Comparison of ENCODE assay signal across 8 mouse cellular contexts in the genomic region with DNA sequence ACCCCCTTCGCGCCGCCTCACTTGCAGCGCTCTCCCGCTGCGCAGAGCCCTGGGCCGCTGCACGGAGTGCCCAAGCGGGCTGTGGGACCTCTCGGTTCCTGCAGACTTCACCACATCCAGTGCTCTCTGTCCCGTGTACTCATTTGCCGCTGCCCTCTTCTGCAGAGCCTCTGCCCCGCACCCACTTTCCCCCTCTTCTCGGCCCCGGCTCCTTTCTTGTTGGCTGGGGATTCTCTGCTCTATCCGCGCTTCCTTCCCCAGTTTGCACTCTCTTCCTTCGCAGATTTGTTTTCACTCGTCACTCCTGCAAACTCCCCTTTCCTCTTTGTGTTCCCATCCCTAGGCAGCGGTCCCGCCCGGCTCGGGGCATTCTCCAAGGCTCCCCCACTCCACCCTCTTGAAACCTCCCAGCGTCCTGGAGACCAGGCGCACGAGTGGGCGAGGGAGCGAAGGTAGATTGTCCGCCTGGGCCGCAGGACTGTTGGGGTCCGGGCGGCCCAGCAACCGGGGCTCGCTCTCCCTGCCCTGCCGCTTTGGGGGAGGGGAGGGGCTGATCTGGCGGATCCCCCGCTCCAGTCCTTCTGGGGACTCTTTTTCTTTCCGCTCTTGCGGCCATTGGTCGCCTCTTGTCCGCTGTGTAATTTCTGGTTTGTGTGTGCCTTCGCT. TPM values are rescaled to one million over a fixed set of nuclear protein-coding genes. Genes with fewer than 3 reads are reported as not detected.
A peak's percentile ranks its signal among the peaks of the same experiment; 100 is the strongest.
DNase-seq lines count a peak whose midpoint lies in the region; ATAC-seq and TF ChIP-seq lines count a peak whose summit lies in the region.

No protein-coding gene starts in this region.

- peak overlapping the region; percentile 39 for H3K4me3 ChIP-seq in cerebellum, adult 2 months (replicated peaks; ENCODE audit: insufficient read depth, low read depth, low read length)
- H3K4me3 ChIP-seq in hindbrain, embryonic 14.5 days (replicated peaks; ENCODE audit: low read length) = peak overlapping the region; percentile 91
- peak overlapping the region; percentile 37 for H3K4me3 ChIP-seq in myocyte

- WGBS in cerebellum, adult 2 months = 2% methylated on average over 42 of the region's 42 CpGs
- under 1% methylated on average over 42 of the region's 42 CpGs for WGBS in hindbrain, embryonic 14.5 days

- H3K9me3 ChIP-seq in hindbrain, embryonic 14.5 days (ENCODE audit: control insufficient read depth, low read length) = no peaks in the 10 kb centered on the region

- no peaks in the 10 kb centered on the region for H3K79me2 ChIP-seq in myocyte (ENCODE audit: control insufficient read depth, insufficient read depth)

- TF ChIP-seq POLR2A in cerebellum, adult 2 months (IDR thresholded peaks at IDR 0.05; ENCODE audit: borderline replicate concordance, insufficient read depth, low read length) = no peak
- no peak for TF ChIP-seq POLR2A in myocyte (IDR thresholded peaks at IDR 0.05; ENCODE audit: insufficient read length, low read depth)

- H3K36me3 ChIP-seq in hindbrain, embryonic 14.5 days (replicated peaks; ENCODE audit: control insufficient read depth, insufficient read depth) = no peaks in the 10 kb centered on the region
- no peaks in the 10 kb centered on the region for H3K36me3 ChIP-seq in myocyte (ENCODE audit: control insufficient read depth, insufficient read depth)

- ATAC-seq in hindbrain, embryonic 14.5 days (ENCODE audit: low FRiP score) = peak; percentile 34; the same call in 1 of the 2 replicates

- H3K4me2 ChIP-seq in hindbrain, embryonic 14.5 days (replicated peaks) = peak overlapping the region; percentile 70
- peak overlapping the region; percentile 85 for H3K4me2 ChIP-seq in myocyte (ENCODE audit: low read depth)

- H3K9ac ChIP-seq in hindbrain, embryonic 14.5 days = peak overlapping the region; percentile 94

- H3K27me3 ChIP-seq in cerebellum, adult 2 months (ENCODE audit: control insufficient read depth, insufficient read depth, low read length) = peaks cover 2% of the 10 kb centered on the region; the same call in 1 of the 2 replicates
- no peaks in the 10 kb centered on the region for H3K27me3 ChIP-seq in hindbrain, embryonic 14.5 days (ENCODE audit: control insufficient read depth, insufficient read depth, low read length)
- H3K27me3 ChIP-seq in myocyte (ENCODE audit: control insufficient read depth, insufficient read depth, insufficient read length) = no peaks in the 10 kb centered on the region

- no peak for TF ChIP-seq CTCF in cerebellum, adult 2 months (IDR thresholded peaks at IDR 0.05; ENCODE audit: borderline replicate concordance, insufficient read depth, low read depth, low read length)

- H3K4me1 ChIP-seq in cerebellum, adult 2 months (ENCODE audit: control insufficient read depth, insufficient read depth, low read length) = peaks cover 3% of the 10 kb centered on the region; the same call in 1 of the 2 replicates
- H3K4me1 ChIP-seq in hindbrain, embryonic 14.5 days (replicated peaks; ENCODE audit: control insufficient read depth, insufficient read depth, low read length) = peaks cover 30% of the 10 kb centered on the region

- DNase-seq in cerebellum, adult 2 months = peak; percentile 6 to 18
- no peak for DNase-seq in cerebellum, adult 8-10 months
- peak; percentile 35 to 57 for DNase-seq in adrenal gland, postnatal 36 days
- DNase-seq in gastrocnemius, postnatal 10 days = peak; percentile 45
- peak; percentile 45 for DNase-seq in hindbrain, embryonic 14.5 days (ENCODE audit: low spot score)
- peak; percentile 8 for DNase-seq in liver
- DNase-seq in urinary bladder, adult 2 months (ENCODE audit: low spot score) = peak; percentile 51

- H3K27ac ChIP-seq in cerebellum, adult 2 months (ENCODE audit: insufficient read depth, low read length) = no peak overlapping the region
- peak overlapping the region; percentile 88 for H3K27ac ChIP-seq in hindbrain, embryonic 14.5 days

- H3ac ChIP-seq in myocyte (ENCODE audit: control insufficient read depth, insufficient read length) = peak overlapping the region; percentile 63

TF ChIP-seq in myocyte, 11 proteins besides CTCF, POLR2A, EP300 and RAD21:
- no peak for TF ChIP-seq MYOG (IDR thresholded peaks at IDR 0.05; ENCODE audit: control insufficient read depth in 1 of 3, insufficient read depth in 1 of 3, insufficient read length in 2 of 3, low read depth in 2 of 3)
- no peak for TF ChIP-seq CEBPB (IDR thresholded peaks at IDR 0.05; ENCODE audit: insufficient read depth, poor library complexity, severe bottlenecking)
- TF ChIP-seq TCF12 (IDR thresholded peaks at IDR 0.05; ENCODE audit: insufficient read depth, poor library complexity, severe bottlenecking) = no peak
- TF ChIP-seq USF1 (IDR thresholded peaks at IDR 0.05; ENCODE audit: low read depth) = no peak
- no peak for TF ChIP-seq MYOD1 (IDR thresholded peaks at IDR 0.05; ENCODE audit: control insufficient read depth in 1 of 3, insufficient read length in 2 of 3, low read depth in 2 of 3)
- no peak for TF ChIP-seq MAX (IDR thresholded peaks at IDR 0.05; ENCODE audit: low read depth)
- no peak for TF ChIP-seq SRF (IDR thresholded peaks at IDR 0.05; ENCODE audit: control insufficient read depth, insufficient read length, low read depth)
- no peak for TF ChIP-seq TCF3 (IDR thresholded peaks at IDR 0.05; ENCODE audit: insufficient read length, low read depth)
- no peak for TF ChIP-seq POLR2AphosphoS2 (IDR thresholded peaks at IDR 0.05; ENCODE audit: insufficient read length, low read depth)
- no peak for TF ChIP-seq REST (IDR thresholded peaks at IDR 0.05; ENCODE audit: insufficient read depth, insufficient read length)
- no peak for TF ChIP-seq E2F4 (IDR thresholded peaks at IDR 0.05; ENCODE audit: insufficient read depth)

RNA-seq across cellular contexts. Expression of a gene that starts 1.0 kb away (rescaled TPM):
- polyA plus RNA-seq in cerebellum, adult 2 months (2012; rRNA removed) = 29.2 and 41.4 TPM in 2 replicates
- 10 to 100 TPM in 1 of 2 experiments, 1 to 10 TPM in 1; 8.6 to 12.1 TPM for total RNA-seq in adrenal gland, postnatal 36 days (2021)
- 1 to 10 TPM; 7.4 to 7.7 TPM for total RNA-seq in gastrocnemius, postnatal 10 days (2021)
- polyA plus RNA-seq in hindbrain, embryonic 14.5 days (2014; fragmentation: Nextera tagmentation; extraction: Ambion mirVana) = 21.6 and 28.5 TPM in 2 replicates
- polyA plus RNA-seq in myocyte (2012; fragmentation: generic; extraction: Trizol) = 3.9 TPM
- 20.5 and 22.2 TPM in 2 replicates for polyA plus RNA-seq in urinary bladder, adult 2 months (2012; rRNA removed)

Comparison
In these comparisons a context has a peak if more than half of its experiments do, and no peak if none do; other contexts are left out.
1. H3K4me3 ChIP-seq: peak in every context shown above with its lines; median percentile 91 in hindbrain, embryonic 14.5 days; 39 in cerebellum, adult 2 months; 37 in myocyte.